Mouse (Mus musculus) heart, adult 2 months (tissue): ENCODE results near the gene Pde1a.

Experiments
- CTCF ChIP-seq: fragments of 200-600 bp; IDR thresholded peaks from 2 replicates; pipeline ENCODE4 v1.8.1; 2022; ENCODE audit warnings: antibody characterized with exemption, mild to moderate bottlenecking, moderate library complexity
- POLR2A ChIP-seq: fragments of 200-500 bp; IDR thresholded peaks from 2 replicates; pipeline ENCODE4 v1.6.1; 2011; ENCODE audit warnings: mild to moderate bottlenecking, low read depth, low read length, control low read depth; ENCODE audit not compliant: insufficient read depth

DNA sequence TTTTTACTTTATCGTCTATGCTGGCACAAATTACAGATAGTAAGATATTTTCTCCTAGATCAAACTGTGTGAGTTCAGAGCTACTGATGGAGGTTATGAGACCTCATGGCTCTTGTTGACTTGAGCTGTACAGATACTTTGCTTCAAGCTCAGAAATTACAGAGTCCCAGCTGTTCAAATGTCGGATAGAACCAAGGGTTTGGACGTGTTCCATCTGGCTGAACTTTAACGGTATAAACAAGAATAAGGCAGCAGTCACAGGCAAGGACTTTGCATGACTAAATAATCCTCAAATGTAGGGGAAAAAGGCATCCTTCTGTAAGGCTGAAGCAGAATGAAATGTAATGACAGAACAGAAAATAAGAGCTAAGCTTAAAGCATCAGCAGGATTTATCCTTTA lies 116.2 kb downstream of the Pde1a start:
- TF ChIP-seq CTCF, result no peak
- no peak for TF ChIP-seq POLR2A
